Mouse (Mus musculus) liver, embryonic 14.5 days (tissue): Measurements from ENCODE around the gene Ndufab1.

ENCODE experiments used
- CTCF ChIP-seq: IDR thresholded peaks from 2 replicates; pipeline ENCODE4 v1.5.1; 2016; ENCODE audit warnings: antibody characterized with exemption, low read depth, control low read depth
- EP300 ChIP-seq: IDR thresholded peaks from 2 replicates; pipeline ENCODE4 v1.6.1; 2016; ENCODE audit warnings: antibody characterized with exemption, low read depth

DNA sequence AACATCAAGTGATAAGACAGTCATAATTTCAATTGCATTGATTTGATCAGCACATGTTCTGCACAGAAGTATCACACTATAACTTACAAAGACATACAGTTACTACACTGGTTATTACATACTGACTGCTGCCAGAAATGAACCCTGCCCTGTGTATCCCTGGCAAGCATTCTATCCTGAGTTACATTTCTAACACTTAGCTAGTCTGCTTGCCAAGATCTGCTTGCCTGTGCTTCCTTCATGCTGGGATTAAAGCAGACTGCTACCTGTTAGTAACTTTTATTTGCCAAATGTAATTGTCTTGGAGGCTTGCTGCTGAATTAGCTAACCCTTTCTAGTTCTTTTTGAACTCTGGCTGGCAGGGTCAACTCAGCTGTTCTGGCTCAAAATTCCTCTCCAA, 39.3 kb upstream of the Ndufab1 start:
- TF ChIP-seq CTCF: no peak
- no peak for TF ChIP-seq EP300
